Mouse (Mus musculus) liver, adult 2 months (tissue): ENCODE measurements around the gene Alg14. TPM values are rescaled to one million over a fixed set of nuclear protein-coding genes. Genes with fewer than 3 reads are reported as not detected.

Source experiments
- DNase-seq: peaks from one replicate; pipeline ENCODE4 v3.0.0-alpha.2; 2011; ENCODE audit warnings: low read depth, low spot score; ENCODE audit errors: extremely low read depth
- H3K27ac ChIP-seq: fragments of 200-500 bp; replicated peaks from 2 replicates; pipeline ENCODE4 v1.5.1; 2012; ENCODE audit warnings: low read depth, mild to moderate bottlenecking, control low read depth, inconsistent platforms, low read length; ENCODE audit not compliant: insufficient read depth
- H3K27me3 ChIP-seq: fragments of 200-500 bp; 2 replicates; pipeline ENCODE4 v1.6.1; 2012; ENCODE audit warnings: mild to moderate bottlenecking, moderate library complexity, low read length, inconsistent platforms; ENCODE audit not compliant: control insufficient read depth, insufficient read depth
- H3K36me3 ChIP-seq: fragments of 200-500 bp; 2 replicates; pipeline ENCODE4 v1.6.1; 2012; ENCODE audit warnings: low read length, inconsistent platforms; ENCODE audit not compliant: control insufficient read depth, insufficient read depth
- H3K4me1 ChIP-seq: fragments of 200-500 bp; 2 replicates; pipeline ENCODE4 v1.6.1; 2011; ENCODE audit warnings: low read length; ENCODE audit not compliant: control insufficient read depth, insufficient read depth
- H3K4me3 ChIP-seq: fragments of 200-500 bp; 2 replicates; pipeline ENCODE4 v1.5.1; 2011; ENCODE audit warnings: low read depth, mild to moderate bottlenecking, control low read depth, low read length, moderate library complexity; ENCODE audit not compliant: insufficient read depth
- H3K79me2 ChIP-seq: fragments of 200-500 bp; 2 replicates; pipeline ENCODE4 v1.6.1; 2012; ENCODE audit warnings: inconsistent platforms, mild to moderate bottlenecking, low read length, moderate library complexity; ENCODE audit not compliant: control insufficient read depth, insufficient read depth
- H3K9ac ChIP-seq: fragments of 200-500 bp; 2 replicates; pipeline ENCODE4 v1.6.1; 2012; ENCODE audit warnings: low read depth, mild to moderate bottlenecking, control low read depth, inconsistent platforms, low read length
- CTCF ChIP-seq: fragments of 200-500 bp; IDR thresholded peaks from 2 replicates; pipeline ENCODE4 v1.5.1; 2011; ENCODE audit warnings: low read depth, low read length, control low read depth
- POLR2A ChIP-seq: fragments of 200-500 bp; IDR thresholded peaks from 2 replicates; pipeline ENCODE4 v1.6.1; 2011; ENCODE audit warnings: low read length, control low read depth; ENCODE audit not compliant: insufficient read depth; ENCODE audit errors: extremely low read depth
- WGBS: fragments of 180-500 bp; shearing (Covaris S2); methylation state at CpG from one replicate; pipeline ENCODE4 v1.1.7; 2018; 5-methylcytosine and 5-hydroxymethylcytosine counted together
- polyA plus RNA-seq: library from polyadenylated mRNA; depleted of rRNA; stranded (reverse); fragments of >200 nt; gene quantifications from 2 replicates; pipeline ENCODE4 v1.2.3, GENCODE M21; 2012
- total RNA-seq: library from RNA; depleted of rRNA; stranded (reverse); fragments of >200 nt; gene quantifications from 2 replicates; pipeline ENCODE4 v1.2.3, GENCODE M21; 2014

Gene Alg14
- total and polyA plus RNA-seq, 2 experiments: 12.6 to 24.3 TPM

DNA sequence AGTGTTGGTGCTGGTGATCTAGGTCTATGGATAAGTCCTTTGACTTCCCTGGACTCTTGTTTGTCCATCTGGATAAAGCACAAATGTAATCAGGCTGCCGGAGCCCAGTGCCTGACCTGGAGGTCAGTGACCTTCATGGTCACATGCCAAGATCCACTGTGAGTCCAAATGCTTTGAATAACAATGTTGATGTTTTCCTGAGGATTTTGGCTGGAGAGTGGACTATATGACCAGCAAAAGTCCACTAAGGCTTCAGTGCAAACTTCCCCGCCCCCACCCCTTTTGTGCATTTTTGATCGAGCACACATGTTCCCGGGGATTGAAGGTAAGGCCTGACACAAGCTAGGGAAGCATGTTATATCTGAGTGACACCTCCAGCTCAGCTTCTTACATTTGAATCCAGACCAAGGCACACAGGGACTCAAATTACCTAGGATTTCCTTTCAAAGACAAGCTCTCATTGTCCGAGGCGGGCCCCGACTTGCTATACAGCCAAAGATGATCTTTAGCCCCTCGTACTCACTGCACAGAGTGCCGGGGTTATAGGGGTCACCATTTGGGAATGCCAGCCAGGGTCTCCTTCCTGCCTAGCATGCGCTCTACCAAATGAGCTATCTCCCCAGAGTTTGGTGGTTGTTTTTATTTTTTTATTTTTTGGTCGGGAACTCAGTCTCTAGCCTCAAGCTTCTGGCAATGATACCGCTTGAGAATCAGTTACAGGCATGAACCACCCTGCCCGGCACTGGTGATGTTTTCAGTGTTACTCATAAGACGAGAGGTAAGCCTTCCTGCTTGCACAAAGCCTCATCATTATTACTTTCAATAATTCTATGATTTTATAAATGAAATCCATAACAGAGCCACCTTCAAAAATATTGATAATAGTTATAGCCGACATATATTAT, 87.4 kb downstream of the Alg14 start:
- Histone ChIP-seq H3K79me2 (no peaks in the 10 kb centered on the region), H3K4me3 (no peak overlapping the region), H3K27me3 (no peaks in the 10 kb centered on the region), H3K4me1 (peaks cover 8% of the 10 kb centered on the region), H3K36me3 (no peaks in the 10 kb centered on the region), H3K27ac (peak overlapping the region; percentile 70), H3K9ac (peak overlapping the region; percentile 31; the same call in 1 of the 2 replicates)
- 25% methylated on average over 15 of the region's 15 CpGs for WGBS
- TF ChIP-seq CTCF (no peak), POLR2A (no peak)
- DNase-seq: peak; percentile 95

DNA sequence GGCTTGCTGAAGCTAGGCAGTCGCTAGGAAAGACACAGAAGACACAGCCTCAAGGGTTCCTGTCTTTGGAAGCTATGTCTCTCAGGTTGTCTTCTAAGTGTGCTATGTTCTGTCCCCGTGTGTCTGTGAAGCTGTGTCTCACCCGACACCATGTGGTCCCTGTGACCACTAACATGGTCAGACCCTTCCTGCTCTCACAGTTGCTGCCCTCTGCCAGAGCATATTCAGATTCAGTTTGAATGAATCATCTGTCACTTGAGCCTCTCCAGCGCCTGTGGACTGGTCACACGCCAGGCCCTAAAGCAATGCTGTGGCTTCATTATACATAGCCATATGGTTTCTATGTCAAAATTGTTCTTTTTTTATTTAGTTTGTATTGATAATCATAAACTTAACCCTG, 88.1 kb downstream of the Alg14 start:
- no peak for TF ChIP-seq POLR2A
- no peak for TF ChIP-seq CTCF
- WGBS: 93% methylated on average over 5 of the region's 5 CpGs

DNA sequence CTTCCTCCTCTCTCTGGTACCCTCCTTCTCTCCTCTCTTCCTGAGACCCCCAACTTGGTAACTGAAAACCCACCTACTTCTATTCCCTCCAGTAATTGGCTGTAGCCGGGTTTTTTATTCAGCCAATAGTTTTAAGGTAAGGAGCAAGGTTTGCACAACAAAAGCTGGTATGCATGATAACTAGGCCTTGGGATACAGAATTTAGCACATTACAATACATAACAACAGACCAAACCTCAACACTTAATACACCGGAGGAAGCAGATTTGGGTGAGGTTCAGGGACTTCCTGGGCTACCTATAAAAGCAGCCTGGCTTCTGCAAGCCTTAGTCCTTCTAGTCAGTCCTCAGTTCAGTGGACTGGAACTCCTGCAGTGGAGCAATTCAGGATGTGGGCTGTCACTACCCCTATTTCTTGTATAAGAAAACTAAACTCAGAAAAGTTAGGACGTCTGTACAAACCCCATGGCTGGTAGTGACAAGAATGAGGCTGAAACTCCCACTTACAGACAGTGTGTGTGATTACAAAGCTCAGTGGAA, 96.0 kb downstream of the Alg14 start:
- H3K36me3 ChIP-seq: no peaks in the 10 kb centered on the region
- no peak overlapping the region for H3K27ac ChIP-seq
- WGBS: 91% methylated on average over 3 of the region's 3 CpGs
- DNase-seq: no peak
- no peak overlapping the region for H3K9ac ChIP-seq
- H3K27me3 ChIP-seq: no peaks in the 10 kb centered on the region
- H3K4me1 ChIP-seq: no peaks in the 10 kb centered on the region
- no peaks in the 10 kb centered on the region for H3K79me2 ChIP-seq
- TF ChIP-seq CTCF (no peak), POLR2A (no peak)
- H3K4me3 ChIP-seq: no peak overlapping the region

More for the DNA sequence above, 88.1 kb downstream of the Alg14 start:
- Histone ChIP-seq H3K79me2 (no peaks in the 10 kb centered on the region), H3K36me3 (no peaks in the 10 kb centered on the region), H3K27me3 (no peaks in the 10 kb centered on the region), H3K4me3 (no peak overlapping the region), H3K9ac (no peak overlapping the region), H3K4me1 (peaks cover 7% of the 10 kb centered on the region), H3K27ac (no peak overlapping the region)
- no peak for DNase-seq

DNA sequence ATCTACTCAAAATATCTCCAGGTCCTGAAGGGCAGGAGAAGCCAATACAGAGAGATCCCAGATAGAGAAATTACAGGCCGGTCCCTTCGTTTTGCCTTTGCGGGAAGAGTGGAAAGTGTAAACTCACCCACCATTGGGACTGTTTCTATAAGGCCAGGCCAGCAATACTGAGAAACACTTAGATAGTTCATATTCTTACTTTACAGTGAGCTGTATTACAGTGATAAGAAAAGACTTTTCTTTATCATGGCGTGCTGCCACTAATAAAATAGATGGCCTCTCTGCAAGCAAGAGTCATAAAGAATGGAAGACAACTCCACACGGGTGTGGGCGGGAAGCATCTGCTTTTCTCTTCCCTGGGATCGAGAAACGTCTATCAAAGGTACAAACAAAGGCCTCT, 97.8 kb downstream of the Alg14 start:
- Histone ChIP-seq H3K4me1 (no peaks in the 10 kb centered on the region), H3K36me3 (no peaks in the 10 kb centered on the region), H3K27me3 (no peaks in the 10 kb centered on the region), H3K27ac (no peak overlapping the region), H3K9ac (no peak overlapping the region), H3K79me2 (no peaks in the 10 kb centered on the region), H3K4me3 (no peak overlapping the region)
- 93% methylated on average over 8 of the region's 8 CpGs for WGBS
- TF ChIP-seq POLR2A: no peak
- TF ChIP-seq CTCF: no peak
- DNase-seq: no peak

DNA sequence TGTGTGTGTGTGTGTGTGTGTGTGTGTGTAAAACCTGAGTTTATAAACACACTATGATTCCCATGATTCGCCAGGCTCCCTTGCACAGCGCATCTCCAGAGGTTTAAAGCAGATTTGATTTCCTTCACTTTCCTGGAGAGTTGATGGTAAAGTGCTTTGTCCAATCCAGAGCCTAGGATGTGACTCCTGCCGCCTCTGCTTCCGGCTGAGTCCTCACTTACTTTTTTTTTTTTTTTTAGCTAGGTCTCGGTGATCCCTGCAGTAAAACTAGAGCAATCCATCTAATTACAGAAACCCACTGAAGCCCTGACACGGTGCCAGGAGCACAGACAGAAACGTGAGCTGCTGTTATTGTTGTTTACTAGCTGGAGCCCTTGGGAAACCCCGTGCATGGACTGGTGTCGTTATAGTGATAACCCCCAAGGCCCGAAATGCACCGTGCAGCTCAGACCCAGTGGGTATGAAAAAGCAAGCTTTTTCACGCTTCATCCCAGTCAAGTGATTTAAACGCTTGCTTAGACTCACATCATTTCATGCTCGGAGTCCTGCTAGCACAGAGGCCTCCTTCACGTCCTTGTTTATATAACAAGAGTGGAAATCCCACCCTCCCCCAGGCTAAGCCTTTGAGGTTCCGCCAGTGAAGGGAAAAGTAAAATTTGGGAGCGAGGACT, 98.4 kb downstream of the Alg14 start:
- H3K27ac ChIP-seq: no peak overlapping the region
- no peaks in the 10 kb centered on the region for H3K36me3 ChIP-seq
- TF ChIP-seq CTCF: no peak
- no peak for TF ChIP-seq POLR2A
- H3K79me2 ChIP-seq: no peaks in the 10 kb centered on the region
- H3K4me1 ChIP-seq: no peaks in the 10 kb centered on the region
- no peak overlapping the region for H3K9ac ChIP-seq
- WGBS: 65% methylated on average over 17 of the region's 17 CpGs
- no peak overlapping the region for H3K4me3 ChIP-seq
- no peak for DNase-seq
- no peaks in the 10 kb centered on the region for H3K27me3 ChIP-seq

DNA sequence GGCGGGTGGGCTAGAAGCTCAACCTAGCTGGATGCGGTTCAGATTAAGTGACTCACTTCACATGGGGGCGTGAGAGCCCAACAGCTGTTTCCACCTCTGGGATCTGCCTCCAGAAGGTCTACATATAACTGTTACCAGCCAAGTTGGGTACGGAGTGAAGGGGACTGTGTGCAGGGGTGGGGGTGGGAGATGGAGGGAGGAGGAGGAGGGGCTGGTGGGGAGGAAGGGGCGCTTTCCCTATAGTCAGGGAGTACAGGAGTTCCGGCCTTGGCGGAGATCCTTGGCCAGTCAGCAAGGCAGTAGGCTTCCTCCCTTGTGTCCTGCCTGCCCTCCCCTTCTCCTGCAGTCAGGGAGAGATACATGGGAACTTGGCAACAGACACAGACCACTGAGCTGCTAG, 99.2 kb downstream of the Alg14 start:
- H3K4me1 ChIP-seq: no peaks in the 10 kb centered on the region
- 73% methylated on average over 7 of the region's 7 CpGs for WGBS
- H3K27ac ChIP-seq: no peak overlapping the region
- no peak for TF ChIP-seq CTCF
- no peak for TF ChIP-seq POLR2A
- H3K79me2 ChIP-seq: no peaks in the 10 kb centered on the region
- no peak overlapping the region for H3K9ac ChIP-seq
- H3K36me3 ChIP-seq: no peaks in the 10 kb centered on the region
- no peak overlapping the region for H3K4me3 ChIP-seq
- DNase-seq: no peak
- H3K27me3 ChIP-seq: no peaks in the 10 kb centered on the region
